Mouse (Mus musculus) olfactory bulb, adult 2 months (tissue): Measurements from ENCODE around the gene Jpt1. TPM values are rescaled to one million over a fixed set of nuclear protein-coding genes. Genes with fewer than 3 reads are reported as not detected.
"Not testable (repeated sequence)": the region's sequence is repeated elsewhere in the genome, so short reads cannot be mapped to it uniquely, and the experiment has no call there.

Experiments
- H3K27ac ChIP-seq: fragments of 200-500 bp; 2 replicates; pipeline ENCODE4 v1.5.1; 2012; ENCODE audit warnings: low read depth, low read length; ENCODE audit not compliant: insufficient read depth
- H3K4me1 ChIP-seq: fragments of 200-500 bp; 2 replicates; pipeline ENCODE4 v1.6.1; 2012; ENCODE audit warnings: low read length; ENCODE audit not compliant: control insufficient read depth, insufficient read depth
- H3K4me3 ChIP-seq: fragments of 200-500 bp; 2 replicates; pipeline ENCODE4 v1.5.1; 2012; ENCODE audit warnings: mild to moderate bottlenecking, low read depth, low read length, moderate library complexity; ENCODE audit not compliant: insufficient read depth
- CTCF ChIP-seq: fragments of 200-500 bp; IDR thresholded peaks from 2 replicates; pipeline ENCODE4 v1.5.1; 2012; ENCODE audit warnings: low read depth, mild to moderate bottlenecking, low read length, moderate library complexity; ENCODE audit not compliant: insufficient read depth
- POLR2A ChIP-seq: fragments of 200-500 bp; IDR thresholded peaks from 2 replicates; pipeline ENCODE4 v1.6.1; 2012; ENCODE audit warnings: mild to moderate bottlenecking, low read depth, low read length, moderate library complexity; ENCODE audit not compliant: insufficient read depth
- WGBS: fragments of 180-500 bp; shearing (Covaris S2); methylation state at CpG from one replicate; pipeline ENCODE4 v1.1.7; 2018; 5-methylcytosine and 5-hydroxymethylcytosine counted together
- polyA plus RNA-seq: library from polyadenylated mRNA; stranded (reverse); fragments of >200 nt; gene quantifications from 2 replicates; pipeline ENCODE4 v1.2.4, GENCODE M21; 2012; ENCODE audit warnings: low replicate concordance; ENCODE audit not compliant: missing spikeins, insufficient read depth, insufficient read length

Gene Jpt1
- polyA plus RNA-seq, 1 experiment = not detected

- Histone ChIP-seq H3K4me1 (peaks cover 5% of the 10 kb centered on the region), H3K27ac (peak overlapping the region; percentile 81; the same call in 1 of the 2 replicates), H3K4me3 (peak overlapping the region; percentile 75)
- WGBS = under 1% methylated on average over 11 of the region's 11 CpGs
- no peak for TF ChIP-seq POLR2A
- no peak for TF ChIP-seq CTCF
These were observed 20.7 kb upstream of the Jpt1 start for GRCm38 (mm10) chr11:115534759-115535371.

GRCm38 (mm10) chr11:115526446-115526845, 12.3 kb upstream of the Jpt1 start:
- H3K4me3 ChIP-seq, H3K4me1 ChIP-seq, H3K27ac ChIP-seq: not testable (repeated sequence)
- 59% methylated on average over 3 of the region's 3 CpGs for WGBS

GRCm38 (mm10) chr11:115522703-115523102, 8.5 kb upstream of the Jpt1 start:
- Histone ChIP-seq H3K4me1 (no peaks in the 10 kb centered on the region), H3K4me3 (no peak overlapping the region), H3K27ac (no peak overlapping the region)
- TF ChIP-seq POLR2A (no peak), CTCF (no peak)
- 66% methylated on average over 2 of the region's 2 CpGs for WGBS

GRCm38 (mm10) chr11:115522238-115522637, 8.1 kb upstream of the Jpt1 start:
- 84% methylated on average over 2 of the region's 2 CpGs for WGBS
- TF ChIP-seq POLR2A (no peak), CTCF (no peak)
- Histone ChIP-seq H3K27ac (no peak overlapping the region), H3K4me3 (no peak overlapping the region), H3K4me1 (no peaks in the 10 kb centered on the region)

- no peak overlapping the region for H3K4me3 ChIP-seq
- H3K27ac ChIP-seq = no peak overlapping the region
- no peaks in the 10 kb centered on the region for H3K4me1 ChIP-seq
- no peak for TF ChIP-seq POLR2A
- no peak for TF ChIP-seq CTCF
- WGBS = 85% methylated on average over 4 of the region's 4 CpGs
These were observed 6.9 kb upstream of the Jpt1 start for GRCm38 (mm10) chr11:115521080-115521479.

GRCm38 (mm10) chr11:115520218-115520617, 6.0 kb upstream of the Jpt1 start:
- no peak overlapping the region for H3K4me3 ChIP-seq
- H3K4me1 ChIP-seq = no peaks in the 10 kb centered on the region
- no peak overlapping the region for H3K27ac ChIP-seq
- TF ChIP-seq POLR2A (no peak), CTCF (no peak)
- WGBS = 68% methylated on average over 2 of the region's 2 CpGs

GRCm38 (mm10) chr11:115519581-115519980, 5.4 kb upstream of the Jpt1 start:
- Histone ChIP-seq H3K27ac (no peak overlapping the region), H3K4me1 (no peaks in the 10 kb centered on the region), H3K4me3 (no peak overlapping the region)
- no peak for TF ChIP-seq CTCF
- no peak for TF ChIP-seq POLR2A
- 87% methylated on average over 3 of the region's 3 CpGs for WGBS

- no peak for TF ChIP-seq POLR2A
- TF ChIP-seq CTCF = no peak
- no peak overlapping the region for H3K27ac ChIP-seq
- no peaks in the 10 kb centered on the region; the same call in 1 of the 2 replicates for H3K4me1 ChIP-seq
- no peak overlapping the region for H3K4me3 ChIP-seq
- 60% methylated on average over 9 of the region's 9 CpGs for WGBS
These were observed 4.5 kb upstream of the Jpt1 start for GRCm38 (mm10) chr11:115518693-115519092.

GRCm38 (mm10) chr11:115516942-115517341, 2.8 kb upstream of the Jpt1 start:
- TF ChIP-seq CTCF (no peak), POLR2A (no peak)
- WGBS = 80% methylated on average over 5 of the region's 5 CpGs
- no peak overlapping the region for H3K27ac ChIP-seq
- H3K4me3 ChIP-seq = no peak overlapping the region
- H3K4me1 ChIP-seq = peaks cover 7% of the 10 kb centered on the region

- Histone ChIP-seq H3K27ac (no peak overlapping the region), H3K4me1 (peaks cover 13% of the 10 kb centered on the region), H3K4me3 (no peak overlapping the region)
- no peak for TF ChIP-seq CTCF
- 69% methylated on average over 6 of the region's 6 CpGs for WGBS
These were observed 834 bp upstream of the Jpt1 start for GRCm38 (mm10) chr11:115515021-115515420.
